Mouse (Mus musculus): ENCODE results near the gene Rad17.

Gene Rad17

DNA sequence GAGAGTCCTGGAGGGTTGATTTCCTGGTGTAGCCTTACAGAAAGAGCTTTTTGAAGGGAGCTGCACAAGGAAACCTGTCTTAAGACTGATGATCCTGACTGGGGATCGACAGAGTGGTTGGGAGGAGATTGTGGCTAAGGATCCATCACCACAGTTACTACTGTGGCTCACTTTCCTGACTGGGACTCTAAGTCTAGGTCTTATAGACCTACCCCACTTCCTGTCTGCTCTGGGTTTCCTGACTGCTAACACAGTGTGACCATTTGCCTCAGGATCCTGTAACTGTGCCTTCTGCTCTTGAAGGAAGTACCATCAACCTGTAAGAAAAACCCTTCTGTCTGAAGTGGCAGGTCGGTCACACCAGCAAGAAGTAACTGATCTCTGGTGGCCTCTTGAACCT is 80.1 kb downstream of the Rad17 start:
- in situ Hi-C loops (cut with MboI, MseI) = no loop called here

DNA sequence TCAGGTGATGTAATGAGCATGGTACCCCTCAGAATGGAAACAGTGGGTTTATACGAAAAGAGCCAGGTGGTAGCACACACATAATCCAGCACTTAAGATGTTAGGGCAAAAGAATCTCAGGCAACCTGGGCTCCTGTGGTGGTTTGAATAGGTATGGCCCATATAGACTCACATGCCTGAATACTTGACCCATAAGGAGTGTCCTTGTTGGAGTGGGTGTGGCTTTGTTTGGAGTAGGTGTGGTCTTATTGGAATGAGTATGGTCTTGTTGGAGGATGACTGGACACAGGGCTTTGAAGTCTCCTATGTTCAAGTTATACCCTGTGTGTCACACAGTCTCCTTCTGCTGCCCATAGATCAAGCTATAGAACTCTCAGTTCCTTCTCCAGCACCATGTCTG is 82.5 kb downstream of the Rad17 start:
- in situ Hi-C loops (cut with MboI, MseI) = loop anchor here (5.0 kb wide), 2 partner anchors 41 to 66 kb away; no protein-coding TSS in a partner anchor

All from T-helper 1 cell (primary cell).